Mouse (Mus musculus): ENCODE data around the gene Itih4.

The Itih4 gene

DNA sequence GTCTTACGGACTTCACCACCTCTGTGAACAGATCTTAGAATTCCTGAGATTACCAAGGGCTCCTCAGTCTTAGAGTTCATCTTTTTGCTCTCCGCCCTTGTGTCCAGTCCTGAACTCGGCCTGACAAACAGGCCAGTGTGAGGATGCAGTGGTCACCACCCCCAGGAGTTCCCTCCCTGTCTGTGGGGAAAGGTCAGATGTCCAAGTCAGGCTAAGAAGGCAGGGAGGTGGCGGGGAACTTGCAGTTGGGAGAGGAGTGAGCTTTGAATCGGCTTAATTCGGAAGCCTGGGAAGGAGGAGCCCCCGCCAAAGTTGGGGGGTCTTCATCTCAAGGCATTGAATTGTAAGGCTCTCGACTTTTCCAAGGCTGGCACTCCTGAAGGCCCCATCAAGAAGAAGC is 6.0 kb upstream of the Itih4 start:
- DNase-seq = no peak

DNA sequence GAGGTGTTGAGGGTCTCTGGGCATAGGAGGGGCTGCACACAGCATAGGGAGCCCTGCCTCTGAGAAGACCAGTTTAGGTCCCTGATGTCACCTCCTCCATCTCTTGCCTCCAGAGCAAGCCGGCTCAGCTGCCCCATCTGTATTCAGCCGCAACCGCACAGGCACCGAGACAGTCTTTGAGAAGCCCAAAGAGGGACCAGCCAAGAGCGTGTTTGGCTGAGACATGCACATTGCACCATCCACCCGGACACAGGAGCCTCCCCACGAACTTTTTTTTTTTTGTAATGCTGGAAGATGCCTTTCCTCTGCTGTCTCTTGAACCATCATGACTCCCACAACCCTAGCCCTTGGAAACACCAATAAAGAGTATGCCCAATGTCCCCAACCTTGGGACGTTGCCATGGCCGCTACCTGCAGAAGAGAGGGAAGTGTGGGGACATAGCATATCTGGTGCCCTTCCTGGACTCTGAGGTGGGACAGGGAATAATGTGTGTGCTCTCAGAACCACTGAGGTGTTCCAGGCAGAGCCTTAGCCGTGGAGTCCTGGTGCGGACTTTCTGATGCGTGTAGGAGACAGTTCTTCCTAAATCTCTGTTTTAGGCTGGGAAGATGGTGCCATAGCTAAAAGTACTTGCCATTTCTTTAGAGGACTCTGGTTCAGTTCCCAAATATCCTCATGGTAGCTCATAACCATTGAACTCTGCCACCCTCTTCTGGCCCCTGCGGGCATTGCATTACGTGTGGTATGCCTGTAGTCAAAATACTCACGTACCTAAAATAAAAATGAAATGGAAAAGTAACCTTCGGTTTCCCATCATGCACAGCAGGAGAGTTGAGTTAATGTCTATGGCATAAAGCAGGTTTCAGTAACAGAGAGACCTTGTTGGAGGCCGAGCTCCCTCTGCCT is 5.2 kb upstream of the Itih4 start:
- peak; percentile 58 for DNase-seq

DNA sequence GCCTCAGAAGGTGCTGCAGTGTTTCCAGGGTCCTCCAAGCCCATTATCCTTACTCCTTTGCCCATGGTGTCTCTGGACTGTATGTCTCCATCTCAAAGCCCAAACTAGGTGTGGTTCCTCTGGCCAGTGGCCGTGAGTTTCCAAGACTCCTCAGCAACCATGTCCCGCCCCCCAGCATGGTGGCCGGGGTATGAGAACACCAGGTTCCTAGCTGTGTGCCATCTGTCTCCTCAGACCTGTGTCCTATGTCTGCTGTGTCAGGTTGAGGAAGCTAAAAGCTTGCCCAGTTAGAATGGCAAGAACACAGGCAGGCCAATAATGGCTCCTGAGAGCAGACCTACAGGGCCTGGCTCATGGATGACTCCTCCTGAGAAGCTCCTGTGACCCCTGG is 4.6 kb upstream of the Itih4 start:
- no peak for DNase-seq

DNA sequence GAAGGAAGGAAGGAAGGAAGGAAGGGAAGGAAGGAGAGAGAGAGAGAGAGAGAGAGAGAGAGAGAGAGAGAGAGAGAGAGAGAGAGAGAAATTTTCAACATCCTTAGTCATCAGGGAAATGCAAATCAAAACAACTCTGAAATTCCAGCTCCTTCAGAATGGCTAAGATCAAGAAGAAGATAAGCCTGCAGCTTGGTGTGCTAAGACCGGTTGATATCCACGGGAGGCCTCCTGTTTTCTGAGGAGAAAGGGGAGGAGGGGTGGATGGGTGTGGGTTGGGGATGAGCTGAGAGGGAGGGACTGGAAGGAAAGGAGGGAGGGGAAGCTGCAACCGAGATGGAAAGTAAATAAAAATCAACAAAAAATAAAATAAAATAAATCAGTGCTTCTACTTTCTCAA is 978 bp upstream of the Itih4 start:
- no peak for DNase-seq

DNA sequence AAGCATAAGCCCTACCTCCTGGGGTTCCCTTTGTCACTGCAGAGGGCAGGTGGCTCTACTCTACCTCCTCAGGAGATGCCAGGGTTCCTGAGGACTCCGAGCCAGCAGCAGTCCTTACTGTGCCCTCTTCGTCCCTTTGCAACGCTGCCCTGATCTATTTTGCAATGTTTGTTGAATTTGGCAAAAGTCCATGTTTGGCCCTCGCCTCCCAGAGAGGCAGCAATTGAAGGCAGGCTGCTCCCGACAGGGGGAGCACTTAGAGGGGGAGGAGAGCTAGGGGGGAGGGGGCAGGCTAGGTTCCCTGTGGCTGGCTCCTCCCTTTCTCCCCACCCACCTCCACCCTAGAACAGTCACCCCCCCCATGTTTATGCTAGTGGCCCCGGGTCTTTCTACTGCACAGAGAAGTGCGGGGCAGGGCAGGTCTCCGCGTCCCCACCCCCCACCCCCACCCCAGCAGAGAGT is 2.0 kb downstream of the Itih4 start:
- peak; percentile 62 for DNase-seq

DNA sequence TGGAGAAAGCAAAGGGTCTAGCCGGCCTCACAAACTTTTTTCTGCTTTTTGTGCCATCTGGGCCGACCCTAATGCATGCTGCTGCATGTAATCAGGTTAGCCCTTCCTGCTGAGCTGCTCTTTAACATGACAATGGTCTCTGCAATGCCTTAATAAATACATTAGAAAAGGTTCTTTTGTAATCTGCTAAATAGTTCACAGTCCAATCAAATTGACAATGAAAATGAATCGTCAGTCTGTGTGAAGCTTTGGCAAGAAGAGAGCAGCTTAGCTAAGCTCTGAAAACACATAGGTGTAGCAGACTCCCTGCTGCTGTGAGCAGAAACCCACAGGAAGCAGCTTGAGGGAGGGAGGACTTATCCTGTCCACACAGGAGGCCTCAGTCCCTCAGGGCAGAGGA is 13.7 kb downstream of the Itih4 start:
- no peak for DNase-seq

DNA sequence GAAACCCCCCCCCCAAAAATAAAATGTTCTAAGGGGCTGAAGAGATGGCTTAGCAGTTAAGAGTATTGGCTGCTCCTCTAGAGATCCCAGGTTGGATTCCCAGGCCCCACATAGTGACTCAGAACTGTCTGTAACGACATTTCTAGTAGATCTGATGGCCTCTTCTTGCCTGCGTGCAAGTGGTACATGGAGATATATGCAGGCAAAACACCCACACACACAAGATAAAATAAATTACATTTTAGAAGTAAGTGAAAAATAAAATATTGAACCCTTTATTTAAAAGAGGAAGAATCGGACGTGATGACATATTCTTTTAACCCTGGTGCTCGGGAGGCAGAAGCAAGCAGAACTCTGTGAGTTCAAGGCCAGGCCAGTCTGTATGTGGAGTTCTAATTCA is 16.4 kb downstream of the Itih4 start:
- no peak for DNase-seq

DNA sequence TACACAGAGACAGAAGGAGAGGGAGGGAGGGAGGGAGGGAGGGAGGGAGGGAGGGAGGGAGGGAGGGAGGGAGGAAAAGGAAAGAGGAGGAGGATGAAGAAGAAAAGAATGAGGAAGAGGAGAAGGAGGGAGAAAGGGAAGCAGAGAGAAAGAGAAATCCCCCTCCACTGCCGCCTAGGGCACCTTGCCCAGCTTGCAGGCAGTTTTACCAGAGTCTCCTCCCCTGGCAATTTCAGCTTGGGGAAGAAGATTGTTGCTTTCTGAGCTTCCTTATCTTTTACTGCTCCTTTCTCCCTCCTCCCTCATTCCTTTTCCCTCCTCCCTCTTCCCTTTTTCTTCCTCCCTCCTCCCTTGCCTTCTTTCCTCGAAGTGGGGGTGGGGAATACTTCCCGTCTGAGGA is 16.8 kb downstream of the Itih4 start:
- DNase-seq = no peak

DNA sequence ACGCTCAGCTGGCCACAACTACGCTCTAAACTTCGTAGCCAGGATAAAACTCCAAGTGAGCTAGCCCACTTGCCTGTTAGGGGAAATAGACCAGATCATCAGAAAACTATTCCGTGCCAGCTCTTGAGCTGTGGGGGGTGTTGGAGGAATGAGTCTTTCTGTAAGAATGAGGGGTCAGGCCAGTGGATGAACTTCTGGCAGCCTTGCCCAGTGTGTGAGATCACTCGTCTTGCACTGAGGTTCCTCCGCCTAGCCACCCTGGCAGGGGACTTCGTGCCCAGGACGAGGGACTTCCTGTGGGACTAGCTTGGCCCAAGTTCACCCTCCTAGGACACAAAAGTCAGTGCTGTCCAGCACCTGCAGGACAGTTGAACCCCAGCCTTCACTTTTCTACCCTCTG is 18.0 kb downstream of the Itih4 start:
- DNase-seq = no peak

DNA sequence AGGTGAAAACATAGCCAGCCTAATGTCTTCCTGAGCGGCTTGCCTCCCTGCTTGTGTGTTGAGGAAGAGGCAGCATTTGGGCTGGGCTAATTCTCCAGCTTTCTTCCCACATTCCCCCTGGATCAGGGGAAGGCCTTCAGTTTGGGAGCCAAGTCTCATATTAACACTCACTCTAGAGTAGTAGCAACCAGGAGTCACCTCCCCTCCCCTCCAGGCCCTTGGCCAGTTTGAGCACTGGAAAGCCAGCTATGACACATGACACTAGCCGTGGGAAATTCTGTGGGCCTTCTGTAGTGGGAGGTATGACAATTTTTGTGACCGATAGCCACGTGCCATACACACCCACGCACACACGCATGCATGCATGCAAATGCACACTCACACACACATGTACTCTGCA is 19.7 kb downstream of the Itih4 start:
- DNase-seq = no peak

DNA sequence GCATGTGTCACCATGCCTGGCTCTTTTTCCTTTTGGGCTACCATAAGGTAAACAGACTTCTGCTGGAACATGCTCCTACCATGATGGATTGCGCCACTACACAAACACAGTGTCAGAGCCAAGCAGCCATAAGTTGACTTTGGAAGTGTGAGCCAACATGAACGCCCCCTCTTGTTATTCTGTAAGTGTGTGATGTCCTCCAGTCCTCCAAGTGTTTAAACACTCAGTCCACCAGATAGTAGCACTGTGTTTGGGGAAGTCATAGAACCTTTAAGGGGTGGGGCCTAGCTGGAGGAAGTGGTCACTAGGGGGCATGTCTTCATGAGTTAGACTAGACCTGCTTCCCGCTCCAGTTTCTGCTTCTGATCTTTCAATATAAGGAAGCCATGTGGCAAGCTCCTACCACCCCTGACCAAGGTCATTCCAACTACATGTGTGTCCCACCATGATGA is 21.6 kb downstream of the Itih4 start:
- no peak for DNase-seq

DNA sequence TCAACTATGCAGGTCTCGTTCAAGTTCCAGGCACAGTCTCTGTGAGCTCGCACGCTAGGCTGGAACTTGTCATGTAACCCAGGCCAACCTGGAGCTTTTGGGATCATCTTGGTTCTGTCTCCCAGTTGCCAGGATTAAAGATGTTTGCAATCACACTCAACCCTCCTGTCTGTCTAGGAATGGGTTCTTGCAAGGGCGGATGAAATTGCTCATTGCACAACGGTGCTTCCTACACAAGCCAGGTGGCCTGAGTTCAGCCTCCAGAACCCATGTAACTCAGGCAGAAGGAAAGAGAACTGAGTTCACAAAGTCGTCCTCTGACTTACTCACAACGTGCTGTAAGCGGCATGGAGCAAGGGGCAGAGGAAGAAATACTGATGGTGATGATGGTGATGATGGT is 24.9 kb downstream of the Itih4 start:
- no peak for DNase-seq

DNA sequence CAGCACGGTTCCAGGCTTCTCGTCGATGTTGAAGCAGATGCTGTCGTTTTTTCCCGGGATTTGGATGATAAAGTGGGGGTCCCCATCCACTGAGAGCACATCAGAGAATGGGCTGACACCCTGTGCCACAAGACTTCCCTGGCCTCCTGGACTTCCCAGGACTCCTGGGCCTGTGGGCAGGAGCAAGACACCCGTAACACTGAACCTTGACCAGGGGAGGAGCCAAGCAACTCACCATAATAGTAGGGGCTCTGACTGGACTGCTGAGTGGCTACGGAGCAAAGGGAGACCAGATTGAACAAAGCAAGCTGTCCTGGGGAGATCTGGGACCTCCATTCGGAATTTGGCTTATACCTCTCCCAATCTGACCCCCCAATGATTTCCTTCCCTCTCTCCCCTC is 26.4 kb downstream of the Itih4 start:
- DNase-seq = peak; percentile 63

DNA sequence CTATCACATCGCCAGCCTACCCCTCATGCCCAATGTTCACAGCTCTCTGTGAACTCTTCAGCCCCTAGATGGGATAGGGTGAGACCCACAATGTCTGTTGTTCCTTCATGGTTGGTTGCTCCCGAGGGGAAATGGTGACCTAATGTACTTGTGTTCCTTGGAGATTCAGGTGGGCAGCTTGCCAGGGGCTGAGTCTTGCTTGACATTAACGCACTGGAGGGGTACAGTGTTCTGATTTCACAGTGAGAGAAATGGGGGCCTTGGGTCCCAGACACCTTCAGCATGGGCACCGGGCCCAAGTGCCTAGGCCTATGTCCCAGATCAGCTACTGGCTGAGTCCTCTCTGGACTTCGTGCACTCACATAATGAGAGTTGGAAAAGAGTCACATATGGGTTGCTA is 27.1 kb downstream of the Itih4 start:
- peak; percentile 57 for DNase-seq

DNA sequence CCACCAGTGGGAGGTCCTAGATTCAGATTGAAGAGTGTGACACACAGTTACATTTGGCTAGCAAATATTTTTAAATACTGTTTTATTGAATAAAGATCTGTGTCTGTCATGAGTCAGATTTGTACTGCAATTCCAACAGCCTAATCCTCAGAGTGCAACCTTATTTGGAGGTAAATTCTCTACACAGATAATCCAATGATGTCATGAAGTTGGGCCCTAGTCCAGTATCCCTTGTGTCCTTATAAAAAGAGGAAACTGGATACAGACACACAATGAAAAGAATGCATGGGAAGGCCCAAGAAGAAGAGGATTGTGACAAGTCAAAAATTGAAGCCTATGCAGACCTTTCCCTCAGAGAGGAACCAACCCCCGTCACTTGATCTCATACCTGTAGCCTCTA is 30.2 kb downstream of the Itih4 start:
- DNase-seq = no peak

DNA sequence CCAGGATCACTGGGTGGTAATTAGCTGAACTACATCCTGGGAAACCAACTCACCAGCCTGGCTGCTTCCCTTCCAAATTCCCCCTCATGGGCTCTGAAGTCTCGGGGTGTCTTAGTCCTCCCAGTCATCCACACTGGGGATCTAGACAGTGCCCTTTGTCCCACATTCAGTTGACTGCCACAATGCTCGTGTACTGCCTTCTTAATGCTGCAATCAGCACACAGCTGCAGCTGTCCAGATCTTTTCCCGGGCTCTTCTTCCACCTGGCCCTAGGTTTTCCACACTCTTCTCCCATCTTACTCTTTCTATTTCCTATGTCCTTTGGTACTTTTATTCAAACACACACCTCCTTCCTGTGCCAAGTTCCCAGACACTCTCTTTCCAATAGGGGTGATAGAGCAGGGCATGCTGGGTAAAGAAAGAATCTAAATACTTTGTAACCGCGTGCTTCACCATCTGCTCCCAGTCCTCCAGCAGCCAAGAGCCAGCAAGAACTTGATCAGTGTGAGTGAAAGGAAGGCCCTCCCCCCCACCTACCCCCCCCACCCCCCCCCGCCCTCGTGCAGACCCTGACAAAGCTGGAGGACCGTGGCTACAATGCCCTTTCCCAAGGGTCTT is 35.9 kb downstream of the Itih4 start:
- DNase-seq = no peak

DNA sequence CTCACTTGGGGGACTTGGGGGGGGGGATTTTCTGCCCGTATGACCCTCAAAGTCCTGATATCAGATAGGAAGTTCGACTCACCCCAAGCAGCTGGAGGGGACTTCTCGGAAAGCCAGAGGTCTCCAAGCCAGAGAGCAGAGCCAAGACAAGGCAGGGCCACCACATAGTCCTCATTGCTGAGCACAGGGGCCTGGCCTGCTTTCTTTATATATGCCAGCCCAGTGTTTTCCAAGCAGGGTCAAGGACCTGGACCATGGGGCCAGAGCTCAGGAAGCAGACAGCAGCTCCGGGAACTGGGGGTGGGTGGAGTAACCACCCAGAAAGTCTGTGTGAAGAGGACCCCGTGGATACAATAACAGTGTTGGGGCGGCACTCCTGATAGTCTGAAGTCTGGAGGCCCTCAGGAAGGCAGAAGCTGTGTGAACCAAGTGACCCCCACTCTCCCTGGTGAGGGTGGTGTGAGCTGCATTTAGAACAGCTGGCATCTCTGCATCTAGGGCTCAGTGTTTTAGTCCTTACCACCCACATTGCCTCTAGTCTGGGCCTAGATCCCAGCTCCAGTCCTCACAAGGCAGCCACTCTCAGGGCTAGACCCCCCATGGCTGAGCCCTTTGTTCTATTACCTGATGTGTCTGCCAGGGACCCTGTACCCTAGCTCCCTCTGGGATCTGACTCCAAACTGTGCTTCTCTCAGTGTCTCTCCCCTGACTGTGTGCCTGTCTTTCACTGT is 37.3 kb downstream of the Itih4 start, which contains the start of gene Itih3:
Itih3 (minus strand) TSS at position 386 of the 731 bp plus-strand sequence.
- DNase-seq = no peak

DNA sequence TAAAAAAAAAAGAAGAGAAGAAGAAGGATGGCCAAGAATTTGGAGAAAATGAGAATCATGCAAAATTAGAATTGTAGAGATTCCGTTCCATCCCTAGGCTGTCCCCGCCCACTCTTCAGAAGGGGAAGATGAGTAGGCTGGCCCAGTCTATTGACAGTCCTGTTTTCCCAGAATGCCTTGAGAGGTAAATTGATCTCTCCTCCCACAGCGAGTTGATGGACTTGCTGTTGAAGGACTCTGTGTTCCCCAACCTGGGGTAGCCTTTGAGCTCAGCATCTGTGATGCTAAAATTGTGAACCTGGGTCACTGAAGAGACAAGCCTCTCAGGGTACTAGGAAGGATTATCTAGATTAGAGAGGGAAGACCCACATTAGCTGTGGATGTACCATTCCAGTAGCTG is 39.2 kb downstream of the Itih4 start:
- no peak for DNase-seq

DNA sequence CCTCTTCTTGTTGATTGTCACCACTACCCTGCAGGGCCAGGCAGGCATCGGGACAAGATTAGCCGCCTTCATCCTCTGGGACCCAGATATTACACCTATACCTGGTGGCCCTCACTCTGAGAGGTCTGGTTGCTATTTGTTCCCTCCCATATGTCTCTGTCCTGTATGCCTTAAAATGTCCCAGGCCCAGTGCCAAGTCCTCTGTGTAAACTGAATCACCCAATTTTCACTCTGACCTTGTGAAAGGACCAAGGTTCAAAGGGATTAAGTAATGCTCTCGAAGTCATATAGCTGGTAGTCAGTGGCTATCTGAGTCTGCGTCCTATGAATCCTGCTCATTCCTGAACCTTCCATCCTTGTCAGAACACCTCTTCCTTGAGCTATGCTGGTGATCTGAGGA is 44.1 kb downstream of the Itih4 start:
- no peak for DNase-seq

DNA sequence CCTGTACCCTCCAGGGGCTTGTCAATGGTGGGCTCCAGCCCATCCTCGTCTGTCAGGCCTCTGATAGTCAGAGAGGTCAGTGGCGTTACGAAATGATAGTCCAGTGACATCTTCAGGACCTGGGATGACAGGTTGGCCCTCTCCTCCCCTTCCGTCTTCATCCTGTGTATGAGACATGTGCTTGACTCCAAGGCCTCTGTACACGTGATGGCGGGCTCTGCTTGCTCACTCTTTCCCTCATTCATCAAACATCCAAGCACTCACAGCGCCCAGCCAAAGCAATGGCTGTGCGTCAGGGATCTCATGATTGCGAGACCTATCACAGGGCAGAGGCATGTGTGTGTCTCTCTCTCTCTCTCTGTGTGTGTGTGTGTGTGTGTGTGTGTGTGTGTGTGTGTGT is 47.1 kb downstream of the Itih4 start:
- DNase-seq = no peak

DNA sequence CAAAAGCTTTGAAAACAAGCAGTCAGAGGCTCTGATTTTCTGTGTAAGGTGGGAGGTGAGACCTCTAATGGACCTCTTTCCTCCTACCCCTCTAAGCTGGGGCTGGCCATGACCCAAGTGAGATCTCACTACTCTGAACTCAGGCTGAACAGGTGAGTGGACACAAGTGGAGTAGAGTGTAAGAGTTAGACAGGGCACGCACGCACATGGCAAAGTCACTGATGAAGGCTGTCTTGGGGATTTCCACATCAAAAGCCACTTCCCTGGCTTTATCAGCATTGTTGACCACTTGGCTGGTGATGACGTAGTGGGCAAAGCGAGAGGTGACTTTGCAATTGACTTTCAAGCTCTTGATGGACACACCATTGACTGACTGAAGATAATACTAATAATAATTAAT is 56.0 kb downstream of the Itih4 start:
- no peak for DNase-seq

DNA sequence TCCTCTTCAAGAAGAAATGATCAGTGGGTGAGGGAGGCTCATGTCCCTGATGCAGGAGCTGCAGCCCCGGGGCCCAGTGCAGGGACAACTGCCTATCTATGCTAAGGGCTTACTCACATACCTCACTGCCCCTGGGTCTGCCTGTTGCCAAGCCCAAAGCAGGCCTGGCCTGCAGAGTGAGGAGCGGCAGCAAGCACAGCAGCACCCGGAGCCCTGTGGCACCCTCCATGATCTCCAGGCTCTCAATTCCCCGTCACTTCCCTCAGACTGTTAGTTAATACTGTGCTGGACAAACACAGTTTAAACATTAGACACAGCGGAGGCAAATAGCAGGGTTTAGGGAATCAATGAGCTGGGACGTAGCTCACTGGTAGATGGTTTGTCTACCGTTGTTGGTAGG is 56.8 kb downstream of the Itih4 start, which contains the start of gene Itih1:
Itih1 (minus strand) TSS at position 252 of the 400 bp plus-strand sequence.
- DNase-seq = peak; percentile 54

DNA sequence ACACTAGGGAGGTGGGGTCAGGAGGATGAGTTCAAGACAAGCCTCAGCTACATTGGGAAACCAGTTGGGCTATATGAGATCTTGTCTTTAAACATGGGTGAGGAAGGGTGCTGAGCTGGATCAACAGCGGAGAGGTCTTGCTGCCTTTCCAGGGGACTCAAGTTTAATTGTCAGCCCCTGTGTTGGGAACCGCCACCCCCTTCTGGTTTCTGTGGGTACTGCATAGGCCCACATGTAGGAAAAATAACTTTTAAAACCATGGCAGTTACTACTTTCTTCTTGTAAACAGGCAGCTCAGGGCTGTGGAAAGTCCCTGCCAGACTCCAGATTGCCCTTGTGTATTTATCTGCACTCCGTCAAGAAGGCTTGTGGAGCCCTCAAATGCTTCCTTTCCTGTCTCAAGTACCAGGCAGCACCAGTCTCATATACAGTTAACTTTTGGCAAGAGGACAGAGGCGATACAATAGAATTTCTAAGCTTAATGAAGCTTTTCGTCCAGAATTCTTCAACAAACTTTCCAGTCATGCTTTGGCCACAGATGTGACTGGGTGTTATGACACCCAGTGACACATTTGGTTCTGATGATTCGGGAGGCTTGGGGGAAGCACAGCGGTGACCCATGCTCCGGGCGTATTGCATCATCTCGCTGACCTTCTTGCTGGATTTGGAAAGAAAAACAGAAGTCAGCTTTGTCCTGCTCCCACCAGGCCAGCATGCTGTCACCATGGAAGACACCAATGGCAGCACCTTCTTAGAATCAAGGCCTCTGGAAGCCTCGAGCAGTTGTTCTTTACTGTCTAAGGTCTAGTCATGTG is 57.8 kb downstream of the Itih4 start:
- peak; percentile 63 for DNase-seq

Measured in kidney, adult 9 months (tissue).